Mouse (Mus musculus) kidney, postnatal 0 days (tissue): ENCODE measurements around the gene Fgfrl1. TPM values are rescaled to one million over a fixed set of nuclear protein-coding genes. Genes with fewer than 3 reads are reported as not detected.
A peak's percentile ranks its signal among the peaks of the same experiment; 100 is the strongest.

ENCODE experiments used
- ATAC-seq: fragments of 200-750 bp; cut with Nextera tagmentation; replicated peaks from 2 replicates; pipeline ENCODE4 v1.8.0; 2017; ENCODE audit warnings: low read depth, moderate number of reproducible peaks, moderate TSS enrichment, moderate library complexity; ENCODE audit not compliant: low FRiP score
- DNase-seq: peaks from one replicate; pipeline ENCODE4 v3.0.0-alpha.2; 2016; ENCODE audit warnings: low spot score
- H3K27ac ChIP-seq: fragments of 300-500 bp; sonication (generic); 2 replicates; pipeline ENCODE4 v1.5.1; 2014; ENCODE audit warnings: mild to moderate bottlenecking
- H3K27me3 ChIP-seq: fragments of 300-500 bp; sonication (generic); 2 replicates; pipeline ENCODE4 v1.6.1; 2014; ENCODE audit warnings: low read length, mixed read lengths; ENCODE audit not compliant: insufficient read depth
- H3K36me3 ChIP-seq: fragments of 300-500 bp; sonication (generic); 2 replicates; pipeline ENCODE4 v1.6.1; 2014; ENCODE audit warnings: low read length, mixed read lengths; ENCODE audit not compliant: insufficient read depth
- H3K4me1 ChIP-seq: fragments of 300-500 bp; sonication (generic); replicated peaks from 2 replicates; pipeline ENCODE4 v1.6.1; 2014; ENCODE audit warnings: antibody characterized with exemption, low read length, mixed read lengths; ENCODE audit not compliant: insufficient read depth
- H3K4me2 ChIP-seq: fragments of 300-500 bp; sonication (generic); 2 replicates; pipeline ENCODE4 v1.6.1; 2014; ENCODE audit warnings: mild to moderate bottlenecking, low read length, moderate library complexity, mixed read lengths
- H3K4me3 ChIP-seq: fragments of 300-500 bp; sonication (generic); replicated peaks from 2 replicates; pipeline ENCODE4 v1.5.1; 2014; ENCODE audit warnings: low read depth, low read length
- H3K9ac ChIP-seq: fragments of 300-500 bp; sonication (generic); 2 replicates; pipeline ENCODE4 v1.6.1; 2014; ENCODE audit warnings: low read depth, low read length
- H3K9me3 ChIP-seq: fragments of 300-500 bp; sonication (generic); replicated peaks from 2 replicates; pipeline ENCODE4 v1.6.1; 2016; ENCODE audit warnings: low read length, inconsistent platforms, mixed read lengths
- CTCF ChIP-seq: IDR thresholded peaks from 2 replicates; pipeline ENCODE4 v1.5.1; 2016; ENCODE audit warnings: antibody characterized with exemption, low read depth, mild to moderate bottlenecking, moderate library complexity
- WGBS: fragments of 180-500 bp; shearing (Covaris S2); extraction: QIAGEN DNeasy Blood & Tissue Kit; methylation state at CpG from one replicate; pipeline ENCODE4 v1.1.7; 2014; 5-methylcytosine and 5-hydroxymethylcytosine counted together
- polyA plus RNA-seq: library from polyadenylated mRNA; unstranded; fragments of >200 nt; fragmentation: Nextera tagmentation; extraction: Ambion mirVana; gene quantifications from 2 replicates; pipeline ENCODE4 v1.2.1, GENCODE M21; 2015

Gene Fgfrl1
- 23.2 and 25.1 TPM in 2 replicates for polyA plus RNA-seq

DNA sequence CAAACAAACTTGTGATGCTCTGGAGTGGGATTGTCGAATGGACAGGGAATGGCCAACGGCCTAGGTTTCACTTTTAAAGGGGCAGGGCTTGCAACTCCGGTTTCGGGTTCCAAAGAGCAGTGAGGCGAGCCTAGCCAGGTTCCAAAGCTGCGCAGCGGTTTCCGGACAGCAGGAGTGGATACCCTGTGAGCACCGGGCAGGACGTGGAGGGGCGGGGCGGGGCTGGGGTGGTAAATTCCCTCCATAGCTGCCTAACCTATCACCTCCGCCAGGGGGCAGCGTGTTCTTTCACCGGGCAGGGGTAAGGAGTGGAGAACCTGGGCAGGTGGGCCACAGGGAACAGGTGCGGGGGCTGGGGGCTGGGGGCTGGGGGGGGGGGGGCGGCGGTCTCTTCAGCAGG is at the start of gene Fgfrl1:
TSS of gene Fgfrl1 (plus strand) at position 112 of the 400 bp plus-strand sequence.
- H3K36me3 ChIP-seq, result no peaks in the 10 kb centered on the region
- peak within 1 kb of the TSS; percentile 45; the same call in 1 of the 2 replicates for H3K9ac ChIP-seq
- WGBS, result 3% methylated on average over 15 of the region's 18 CpGs
- H3K9me3 ChIP-seq, result no peaks in the 10 kb centered on the region
- H3K4me2 ChIP-seq, result peak within 1 kb of the TSS; percentile 96
- H3K4me1 ChIP-seq, result peaks cover 11% of the 10 kb centered on the region; the same call in 1 of the 2 replicates
- DNase-seq (peak; percentile 80), ATAC-seq (peak; percentile 54)
- peak; percentile 65 for TF ChIP-seq CTCF
- H3K27ac ChIP-seq, result no peak within 1 kb of the TSS
- H3K27me3 ChIP-seq, result no peaks in the 10 kb centered on the region
- H3K4me3 ChIP-seq, result peak within 1 kb of the TSS; percentile 97

DNA sequence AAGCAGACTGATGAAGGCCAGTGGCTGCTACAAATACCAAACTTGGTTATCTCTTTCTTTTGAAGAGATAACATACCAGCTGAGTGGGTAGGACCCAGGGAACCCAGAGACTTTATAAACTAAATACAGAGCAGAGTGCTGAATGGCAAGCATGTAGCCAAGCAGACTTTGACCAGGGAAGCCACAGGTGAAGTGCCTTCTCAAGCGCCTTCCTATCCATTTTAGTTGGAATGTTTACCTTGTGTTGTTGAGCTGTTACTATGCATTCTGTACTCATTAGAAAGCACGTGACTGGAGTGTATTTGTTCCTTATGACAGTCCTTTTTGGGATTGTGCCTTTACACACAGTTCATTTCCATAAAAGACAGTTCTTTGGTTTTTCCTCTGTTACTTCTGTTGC is 48.5 kb upstream of the Fgfrl1 start:
- peaks cover 34% of the 10 kb centered on the region for H3K36me3 ChIP-seq
- no peak for TF ChIP-seq CTCF
- H3K9me3 ChIP-seq, result no peaks in the 10 kb centered on the region
- H3K4me3 ChIP-seq, result no peak overlapping the region
- no peak for DNase-seq
- H3K9ac ChIP-seq, result no peak overlapping the region
- no peaks in the 10 kb centered on the region for H3K4me1 ChIP-seq
- no peaks in the 10 kb centered on the region for H3K27me3 ChIP-seq
- H3K27ac ChIP-seq, result no peak overlapping the region
- 90% methylated on average over 2 of the region's 2 CpGs for WGBS
- no peak overlapping the region for H3K4me2 ChIP-seq
- ATAC-seq, result no peak

DNA sequence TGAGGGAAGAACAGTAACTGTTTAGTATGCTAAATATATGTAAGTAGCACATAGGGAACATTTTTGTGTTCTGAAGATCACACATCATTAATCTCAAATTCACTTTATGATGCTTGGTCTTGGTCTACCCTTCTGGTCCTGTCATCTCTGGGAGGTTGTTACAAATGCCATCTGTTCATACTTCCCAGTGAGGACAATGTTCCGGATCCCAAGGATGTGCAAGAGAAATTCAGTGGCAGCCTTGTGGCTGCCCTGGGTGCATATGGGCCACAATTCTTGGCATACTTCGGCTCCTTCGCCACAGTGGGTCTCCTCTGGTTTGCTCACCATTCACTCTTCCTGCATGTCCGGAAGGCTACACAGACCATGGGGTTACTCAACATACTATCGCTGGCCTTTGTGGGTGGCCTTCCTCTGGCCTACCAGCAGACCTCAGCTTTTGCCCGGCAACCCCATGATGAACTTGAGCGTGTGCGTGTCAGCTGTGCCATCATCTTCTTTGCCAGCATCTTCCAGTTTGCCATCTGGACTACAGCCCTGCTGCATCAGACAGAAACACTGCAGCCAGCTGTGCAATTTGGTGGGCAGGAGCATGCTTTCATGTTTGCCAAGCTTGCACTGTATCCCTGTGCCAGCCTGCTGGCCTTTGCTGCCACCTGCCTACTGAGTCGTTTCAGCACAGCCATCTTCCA is 46.4 kb upstream of the Fgfrl1 start:
- no peak; the same call in 1 of the 2 replicates for TF ChIP-seq CTCF
- DNase-seq (no peak), ATAC-seq (no peak)
- WGBS, result 91% methylated on average over 9 of the region's 9 CpGs
- Histone ChIP-seq H3K27me3 (no peaks in the 10 kb centered on the region), H3K9ac (no peak overlapping the region), H3K4me3 (no peak overlapping the region), H3K27ac (no peak overlapping the region), H3K4me2 (no peak overlapping the region), H3K9me3 (no peaks in the 10 kb centered on the region), H3K4me1 (no peaks in the 10 kb centered on the region), H3K36me3 (peaks cover 39% of the 10 kb centered on the region)

DNA sequence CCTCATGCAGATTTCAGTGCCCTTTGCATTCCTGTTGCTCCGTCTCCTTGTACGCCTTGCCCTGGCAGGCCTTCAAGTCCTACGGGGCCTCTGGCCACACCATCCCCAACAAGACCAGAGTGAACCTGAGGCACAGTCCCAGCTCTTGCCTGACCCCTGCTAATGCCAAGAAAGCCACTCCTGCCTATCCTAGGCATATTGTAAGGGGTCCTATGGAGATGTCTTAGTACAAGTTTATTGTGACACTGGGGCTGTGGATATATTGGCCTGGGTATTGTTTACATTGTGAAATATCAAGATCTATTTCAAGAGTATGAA is 45.9 kb upstream of the Fgfrl1 start:
- Histone ChIP-seq H3K9ac (no peak overlapping the region), H3K4me3 (no peak overlapping the region), H3K36me3 (peaks cover 39% of the 10 kb centered on the region), H3K27me3 (no peaks in the 10 kb centered on the region), H3K9me3 (no peaks in the 10 kb centered on the region), H3K4me1 (no peaks in the 10 kb centered on the region), H3K4me2 (no peak overlapping the region), H3K27ac (no peak overlapping the region)
- no peak for TF ChIP-seq CTCF
- whole genome bisulfite sequencing, result 89% methylated on average over 3 of the region's 3 CpGs
- no peak for ATAC-seq
- no peak for DNase-seq

DNA sequence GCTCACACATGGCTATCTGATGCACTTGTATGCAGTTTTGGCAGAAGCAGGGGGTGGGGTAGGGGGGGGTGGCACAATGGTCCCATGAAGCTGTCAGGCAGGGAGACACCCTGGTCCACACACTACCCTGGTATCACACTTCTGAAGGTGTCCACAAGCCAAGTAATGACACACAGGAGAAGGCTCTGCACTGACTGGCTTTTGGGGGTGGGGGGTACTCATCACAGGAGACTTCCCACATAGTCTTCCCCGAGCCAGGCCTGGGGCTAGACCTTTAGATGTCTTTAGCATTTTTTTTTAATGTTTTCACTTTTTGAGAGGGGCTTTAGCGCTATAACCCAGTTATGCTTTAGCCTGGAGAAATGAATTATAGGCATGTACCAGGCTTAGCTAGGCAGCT is 44.9 kb upstream of the Fgfrl1 start:
- Histone ChIP-seq H3K9ac (no peak overlapping the region), H3K9me3 (no peaks in the 10 kb centered on the region), H3K27me3 (no peaks in the 10 kb centered on the region), H3K4me3 (no peak overlapping the region), H3K4me1 (no peaks in the 10 kb centered on the region), H3K36me3 (peaks cover 37% of the 10 kb centered on the region), H3K27ac (no peak overlapping the region), H3K4me2 (no peak overlapping the region)
- ATAC-seq (no peak), DNase-seq (no peak)
- no peak for TF ChIP-seq CTCF
- WGBS, result 84% methylated on average over 2 of the region's 2 CpGs

DNA sequence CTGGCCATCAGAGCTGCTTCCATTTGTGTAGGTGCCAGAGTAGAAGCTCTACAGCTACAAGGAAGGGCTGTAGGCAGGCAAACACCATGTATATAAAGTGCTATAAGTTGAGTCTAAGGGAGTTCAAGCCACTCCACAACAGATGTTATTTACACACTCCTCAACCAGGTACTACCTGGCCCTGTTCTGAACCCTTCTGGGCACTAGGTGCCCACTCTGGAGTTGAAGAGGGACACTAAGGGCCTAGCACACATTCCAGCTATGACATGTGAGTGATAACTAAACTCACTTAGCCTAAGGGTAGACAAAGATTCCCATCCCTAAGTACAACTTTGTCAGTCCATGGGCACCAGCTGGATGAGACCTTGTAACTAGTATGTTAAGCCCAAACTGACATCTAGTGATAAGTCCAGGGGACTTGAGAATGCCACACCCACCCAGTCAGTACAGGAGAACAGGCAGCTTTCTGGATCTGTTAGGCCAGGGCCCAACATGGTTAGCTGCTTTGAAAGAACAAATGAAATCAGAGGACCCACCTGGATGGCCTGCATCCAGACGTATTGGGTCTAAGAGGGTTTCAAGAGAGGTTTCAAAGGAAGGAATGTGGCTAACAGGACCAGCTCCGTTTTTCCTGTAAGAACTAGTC is 44.2 kb upstream of the Fgfrl1 start:
- DNase-seq (no peak), ATAC-seq (no peak)
- peaks cover 33% of the 10 kb centered on the region for H3K36me3 ChIP-seq
- no peak overlapping the region for H3K9ac ChIP-seq
- H3K9me3 ChIP-seq, result no peaks in the 10 kb centered on the region
- H3K4me2 ChIP-seq, result no peak overlapping the region
- no peak overlapping the region for H3K27ac ChIP-seq
- TF ChIP-seq CTCF, result no peak
- H3K4me1 ChIP-seq, result no peaks in the 10 kb centered on the region
- no peaks in the 10 kb centered on the region for H3K27me3 ChIP-seq
- 92% methylated on average over 2 of the region's 2 CpGs for WGBS
- no peak overlapping the region for H3K4me3 ChIP-seq
